Mouse (Mus musculus): Measurements from ENCODE around the gene Zfp991.
"Not testable (repeated sequence)": the region's sequence is repeated elsewhere in the genome, so short reads cannot be mapped to it uniquely, and the experiment has no call there.

GRCm38 (mm10) chr4:147122286-147122685, 9.6 kb upstream of the Zfp991 start:
- not testable (repeated sequence) for TF ChIP-seq CTCF, POLR2A (IDR thresholded peaks at IDR 0.05; ENCODE audit: insufficient read depth, low read depth, low read length)

Measured in olfactory bulb, adult 2 months (tissue).